Mouse (Mus musculus) intestine, embryonic 16.5 days (tissue): ENCODE data around the gene Triobp. TPM values are rescaled to one million over a fixed set of nuclear protein-coding genes. Genes with fewer than 3 reads are reported as not detected.

Experiments
- ATAC-seq: fragments of 200-750 bp; cut with Nextera tagmentation; 2 replicates; pipeline ENCODE4 v1.8.0; 2017; ENCODE audit warnings: moderate TSS enrichment, moderate library complexity
- H3K27ac ChIP-seq: fragments of 300-500 bp; sonication (generic); 2 replicates; pipeline ENCODE4 v1.5.1; 2014; ENCODE audit warnings: mild to moderate bottlenecking, low read length
- H3K27me3 ChIP-seq: fragments of 300-500 bp; sonication (generic); replicated peaks from 2 replicates; pipeline ENCODE4 v1.6.1; 2014; ENCODE audit warnings: low read length, control low read depth, mixed read lengths; ENCODE audit not compliant: control insufficient read depth, insufficient read depth
- H3K36me3 ChIP-seq: fragments of 300-500 bp; sonication (generic); 2 replicates; pipeline ENCODE4 v1.6.1; 2014; ENCODE audit warnings: low read length, control low read depth; ENCODE audit not compliant: control insufficient read depth, insufficient read depth
- H3K4me1 ChIP-seq: fragments of 300-500 bp; sonication (generic); 2 replicates; pipeline ENCODE4 v1.6.1; 2014; ENCODE audit warnings: low read length, control low read depth, mixed read lengths; ENCODE audit not compliant: control insufficient read depth, insufficient read depth
- H3K4me2 ChIP-seq: fragments of 300-500 bp; sonication (generic); 2 replicates; pipeline ENCODE4 v1.6.1; 2014; ENCODE audit warnings: low read depth, low read length, control low read depth
- H3K4me3 ChIP-seq: fragments of 300-500 bp; sonication (generic); 2 replicates; pipeline ENCODE4 v1.5.1; 2014; ENCODE audit warnings: mild to moderate bottlenecking, low read length
- H3K9ac ChIP-seq: fragments of 300-500 bp; sonication (generic); 2 replicates; pipeline ENCODE4 v1.6.1; 2014; ENCODE audit warnings: low read depth, low read length
- H3K9me3 ChIP-seq: fragments of 300-500 bp; sonication (generic); 2 replicates; pipeline ENCODE4 v1.6.1; 2016; ENCODE audit warnings: low read length, control low read depth; ENCODE audit not compliant: control insufficient read depth
- WGBS: fragments of 180-500 bp; shearing (Covaris S2); extraction: QIAGEN DNeasy Blood & Tissue Kit; methylation state at CpG from one replicate; pipeline ENCODE4 v1.1.7; 2014; 5-methylcytosine and 5-hydroxymethylcytosine counted together
- polyA plus RNA-seq: library from polyadenylated mRNA; unstranded; fragments of >200 nt; fragmentation: Nextera tagmentation; extraction: Ambion mirVana; gene quantifications from 2 replicates; pipeline ENCODE4 v1.2.1, GENCODE M21; 2015

Triobp gene
- polyA plus RNA-seq, 1 experiment from 2014 or later, result 54.3 TPM

DNA sequence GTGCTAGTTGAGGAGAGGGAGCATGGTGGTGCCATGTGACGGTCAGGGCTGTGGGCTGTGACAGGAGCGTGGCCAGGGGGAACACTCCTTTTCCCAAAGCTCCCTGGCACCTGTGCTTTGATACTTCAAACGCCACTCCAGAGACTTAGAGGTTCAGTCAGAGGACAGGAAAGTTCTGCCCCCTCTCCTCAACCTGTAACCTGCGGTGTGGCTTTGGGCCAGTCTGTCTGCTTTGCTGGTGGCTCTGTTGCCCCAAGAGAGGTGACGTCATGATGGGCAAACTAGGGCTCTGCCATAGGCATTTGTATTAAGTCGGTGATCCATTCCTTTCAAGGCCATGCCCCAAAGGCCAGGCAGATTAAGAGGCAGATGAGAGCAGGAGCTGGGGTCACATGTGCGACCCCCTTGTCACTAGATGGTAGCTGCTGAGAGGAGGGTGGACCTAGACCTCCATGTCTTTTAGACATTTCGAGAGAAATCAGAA lies 30.2 kb downstream of the Triobp start:
- Histone ChIP-seq H3K4me3 (no peak overlapping the region), H3K9ac (no peak overlapping the region), H3K27ac (no peak overlapping the region), H3K4me1 (peaks cover 22% of the 10 kb centered on the region), H3K27me3 (no peaks in the 10 kb centered on the region), H3K36me3 (no peaks in the 10 kb centered on the region), H3K4me2 (no peak overlapping the region), H3K9me3 (no peaks in the 10 kb centered on the region)
- WGBS, result 92% methylated on average over 8 of the region's 8 CpGs
- ATAC-seq, result no peak

- Histone ChIP-seq H3K36me3 (no peaks in the 10 kb centered on the region), H3K27me3 (no peaks in the 10 kb centered on the region), H3K4me3 (no peak overlapping the region), H3K27ac (peak overlapping the region; percentile 59), H3K9ac (peak overlapping the region; percentile 46; the same call in 1 of the 2 replicates), H3K9me3 (no peaks in the 10 kb centered on the region), H3K4me1 (peaks cover 26% of the 10 kb centered on the region), H3K4me2 (no peak overlapping the region)
- ATAC-seq, result peak; percentile 46
- 6% methylated on average over 4 of the region's 4 CpGs for WGBS
These were observed 31.4 kb downstream of the Triobp start for GRCm38 (mm10) chr15:78978875-78979274.

GRCm38 (mm10) chr15:78980084-78980483 lies 32.6 kb downstream of the Triobp start:
- Histone ChIP-seq H3K4me3 (no peak overlapping the region), H3K9ac (no peak overlapping the region), H3K27me3 (no peaks in the 10 kb centered on the region), H3K36me3 (no peaks in the 10 kb centered on the region), H3K4me2 (no peak overlapping the region), H3K9me3 (no peaks in the 10 kb centered on the region), H3K27ac (no peak overlapping the region), H3K4me1 (peaks cover 38% of the 10 kb centered on the region)
- 83% methylated on average over 4 of the region's 4 CpGs for WGBS
- ATAC-seq, result no peak

DNA sequence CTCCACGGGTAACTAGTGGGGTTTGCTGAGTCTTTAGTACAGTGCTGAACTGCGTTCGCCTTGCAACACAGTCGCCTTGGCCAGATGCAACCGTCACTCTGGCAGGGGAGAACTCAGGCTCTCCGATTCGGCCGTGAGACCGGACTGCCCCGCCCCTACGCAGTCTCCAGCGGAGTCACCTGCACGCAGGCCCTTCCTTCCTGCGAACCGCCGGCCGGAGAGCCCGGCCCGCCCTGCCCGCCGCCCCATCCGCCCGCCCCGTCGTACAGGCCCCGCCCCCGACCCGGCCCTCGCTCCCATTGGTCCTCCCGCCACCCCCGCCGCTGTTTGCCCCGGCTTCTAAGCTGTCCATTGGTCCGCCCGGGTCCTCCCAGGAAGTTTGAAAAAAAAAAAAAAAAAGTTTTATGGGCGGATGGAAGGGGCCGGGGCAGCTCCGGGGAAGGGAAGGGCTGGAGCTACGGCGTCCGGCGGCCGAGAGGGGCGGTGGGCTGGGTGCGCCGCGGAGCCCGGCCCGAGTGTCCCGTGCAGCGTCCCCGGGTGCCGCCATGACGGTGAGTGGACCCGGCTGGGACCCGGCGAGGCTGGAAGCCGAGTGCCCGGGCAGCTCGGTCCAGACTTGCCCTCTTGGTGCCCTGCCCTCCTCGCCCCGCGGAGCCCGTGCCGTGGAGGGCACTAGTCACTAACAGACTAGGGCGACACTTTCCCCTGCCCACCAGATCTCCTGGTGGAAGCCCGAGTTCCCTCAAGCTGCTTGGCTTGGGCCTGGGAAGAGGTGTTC lies 35.3 kb downstream of the Triobp start:
- ATAC-seq, result peak; percentile 90
- Histone ChIP-seq H3K27me3 (no peaks in the 10 kb centered on the region), H3K4me1 (peaks cover 44% of the 10 kb centered on the region), H3K36me3 (no peaks in the 10 kb centered on the region; the same call in 1 of the 2 replicates), H3K9ac (peak overlapping the region; percentile 86), H3K4me3 (peak overlapping the region; percentile 70), H3K27ac (peak overlapping the region; percentile 94), H3K9me3 (no peaks in the 10 kb centered on the region), H3K4me2 (peak overlapping the region; percentile 89)
- WGBS, result under 1% methylated on average over 59 of the region's 67 CpGs

DNA sequence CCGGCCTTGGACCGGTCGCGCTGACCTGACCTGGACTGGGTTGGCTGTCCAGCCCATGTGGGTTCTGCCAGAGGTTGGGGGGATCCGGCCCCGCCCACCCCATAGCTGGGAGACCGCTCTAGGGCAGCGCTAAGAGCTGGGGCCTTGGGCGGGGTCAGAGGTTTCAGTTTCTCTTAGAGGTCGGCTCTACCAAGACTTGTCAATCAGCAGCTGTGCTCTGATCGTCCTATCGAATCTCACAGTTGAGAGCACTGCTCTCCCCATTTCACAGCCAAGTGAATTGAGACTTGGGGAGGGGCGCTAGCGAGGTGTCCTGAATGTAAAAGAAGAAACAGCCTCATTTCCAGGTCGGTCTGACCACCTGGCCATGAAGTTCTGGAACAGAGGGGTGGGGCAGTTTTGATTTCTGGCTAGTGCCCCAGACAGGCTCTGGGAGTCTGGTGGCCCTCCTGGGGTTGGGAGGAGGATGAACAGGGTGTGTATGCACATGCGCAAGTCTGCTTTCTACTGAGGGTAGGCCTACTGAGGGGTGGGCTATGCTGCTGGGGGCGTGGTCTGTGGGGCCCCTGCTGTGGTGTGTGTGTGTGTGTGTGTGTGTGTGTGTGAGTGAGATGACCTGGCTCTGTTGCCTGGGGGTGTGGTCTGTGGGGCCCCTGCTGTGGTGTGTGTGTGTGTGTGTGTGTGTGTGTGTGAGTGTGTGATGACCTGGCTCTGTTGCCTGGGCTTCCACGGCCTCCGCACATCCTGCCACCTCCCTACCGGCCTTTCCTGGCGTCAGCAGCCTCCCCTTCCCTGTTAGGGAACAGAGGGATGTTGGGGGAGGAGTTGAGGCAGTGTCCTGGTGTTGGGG lies 36.1 kb downstream of the Triobp start:
- Histone ChIP-seq H3K27me3 (no peaks in the 10 kb centered on the region), H3K9ac (peak overlapping the region; percentile 86), H3K9me3 (no peaks in the 10 kb centered on the region), H3K4me2 (peak overlapping the region; percentile 89), H3K36me3 (peaks cover 4% of the 10 kb centered on the region; the same call in 1 of the 2 replicates), H3K27ac (peak overlapping the region; percentile 94), H3K4me1 (peaks cover 39% of the 10 kb centered on the region), H3K4me3 (peak overlapping the region; percentile 70)
- under 1% methylated on average over 21 of the region's 21 CpGs for WGBS
- ATAC-seq, result peak; percentile 52

DNA sequence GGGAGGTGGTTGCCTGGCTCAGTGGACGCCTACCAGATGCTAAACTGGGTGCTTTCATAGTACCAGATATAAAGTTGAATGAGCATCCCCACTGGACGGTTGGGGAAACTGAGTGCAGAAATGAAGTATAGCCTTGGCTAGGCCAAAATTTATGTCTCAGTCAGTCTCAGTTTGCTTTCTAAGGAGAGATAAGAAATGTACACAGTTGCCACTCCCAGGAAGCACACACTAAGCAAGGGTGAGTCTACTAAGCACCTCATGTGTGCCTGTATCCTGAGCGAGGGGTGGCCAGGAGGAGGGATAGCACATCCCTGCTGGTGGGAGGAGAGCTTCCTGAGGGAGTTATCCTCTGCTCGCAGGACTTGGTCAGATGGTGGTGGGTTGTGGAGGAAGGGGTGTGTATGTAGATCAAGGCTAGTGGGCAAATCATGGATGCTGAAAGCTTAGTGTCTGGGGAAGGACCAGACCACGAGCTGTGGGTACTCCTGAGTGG lies 36.8 kb downstream of the Triobp start:
- H3K27ac ChIP-seq, result peak overlapping the region; percentile 94
- no peaks in the 10 kb centered on the region for H3K27me3 ChIP-seq
- peak overlapping the region; percentile 70 for H3K4me3 ChIP-seq
- no peak for ATAC-seq
- H3K4me2 ChIP-seq, result peak overlapping the region; percentile 89
- peaks cover 32% of the 10 kb centered on the region for H3K4me1 ChIP-seq
- H3K36me3 ChIP-seq, result peaks cover 4% of the 10 kb centered on the region; the same call in 1 of the 2 replicates
- H3K9me3 ChIP-seq, result no peaks in the 10 kb centered on the region
- 27% methylated on average over 5 of the region's 5 CpGs for WGBS
- H3K9ac ChIP-seq, result peak overlapping the region; percentile 86; the same call in 1 of the 2 replicates

- Histone ChIP-seq H3K36me3 (peaks cover 25% of the 10 kb centered on the region), H3K9me3 (no peaks in the 10 kb centered on the region), H3K4me3 (no peak overlapping the region), H3K9ac (no peak overlapping the region), H3K27ac (no peak overlapping the region), H3K4me2 (no peak overlapping the region), H3K4me1 (peaks cover 29% of the 10 kb centered on the region), H3K27me3 (no peaks in the 10 kb centered on the region)
- no peak for ATAC-seq
- WGBS, result 63% methylated on average over 11 of the region's 11 CpGs
These were observed 39.2 kb downstream of the Triobp start for GRCm38 (mm10) chr15:78986536-78987220.

DNA sequence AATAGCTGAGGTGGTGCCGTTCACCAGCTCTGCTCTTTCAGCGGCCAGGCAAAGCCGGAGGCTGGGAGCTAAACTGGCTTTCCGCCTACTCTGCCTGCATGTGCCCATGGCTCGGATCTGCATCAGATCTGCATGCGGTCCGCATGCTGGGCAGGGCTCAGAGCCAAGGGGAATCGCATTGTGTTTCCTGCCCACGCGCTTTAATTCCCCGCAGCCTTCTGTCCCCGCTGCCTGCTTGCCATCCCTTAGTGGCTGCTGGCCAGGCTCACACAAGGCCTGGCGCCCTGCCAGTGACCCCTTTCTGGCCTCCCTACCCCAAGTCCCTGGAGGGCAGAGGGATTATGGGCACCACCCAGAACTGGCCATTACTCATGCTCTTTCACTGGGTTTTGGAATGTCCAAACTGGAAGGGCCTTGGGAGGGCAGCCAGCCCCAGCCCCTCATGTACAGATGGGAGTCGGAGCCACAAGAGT lies 41.0 kb downstream of the Triobp start:
- ATAC-seq, result no peak
- Histone ChIP-seq H3K36me3 (peaks cover 35% of the 10 kb centered on the region), H3K9ac (peak overlapping the region; percentile 6; the same call in 1 of the 2 replicates), H3K9me3 (no peaks in the 10 kb centered on the region), H3K27ac (0 out of 2 replicates have a peak overlapping the region, but pooled peaks have one; percentile 8), H3K4me3 (no peak overlapping the region), H3K4me2 (no peak overlapping the region), H3K27me3 (no peaks in the 10 kb centered on the region), H3K4me1 (peaks cover 22% of the 10 kb centered on the region)
- 74% methylated on average over 14 of the region's 14 CpGs for WGBS
